Mouse (Mus musculus): Measurements from ENCODE around the gene Polr2a.

Gene Polr2a

GRCm38 (mm10) chr11:69784793-69785272 lies 26.4 kb upstream of the Polr2a start:
- no peak for DNase-seq (ENCODE audit: low read depth, low spot score)

- DNase-seq (ENCODE audit: low read depth, low spot score), result no peak
Measured at GRCm38 (mm10) chr11:69781828-69782227, 23.4 kb upstream of the Polr2a start.

- DNase-seq (ENCODE audit: low read depth, low spot score), result no peak
Measured at GRCm38 (mm10) chr11:69778985-69779384, 20.5 kb upstream of the Polr2a start.

GRCm38 (mm10) chr11:69778258-69778982 lies 20.0 kb upstream of the Polr2a start:
- no peak for DNase-seq (ENCODE audit: low read depth, low spot score)

GRCm38 (mm10) chr11:69777504-69778257 lies 19.2 kb upstream of the Polr2a start:
- no peak for DNase-seq (ENCODE audit: low read depth, low spot score)

GRCm38 (mm10) chr11:69776488-69776887 lies 18.1 kb upstream of the Polr2a start:
- DNase-seq (ENCODE audit: low read depth, low spot score), result no peak

GRCm38 (mm10) chr11:69775716-69776115 lies 17.3 kb upstream of the Polr2a start:
- no peak for DNase-seq (ENCODE audit: low read depth, low spot score)

GRCm38 (mm10) chr11:69774961-69775360 lies 16.5 kb upstream of the Polr2a start:
- DNase-seq (ENCODE audit: low read depth, low spot score), result no peak

- no peak for DNase-seq (ENCODE audit: low read depth, low spot score)
Measured at GRCm38 (mm10) chr11:69767625-69767909, 9.1 kb upstream of the Polr2a start.

- no peak for DNase-seq (ENCODE audit: low read depth, low spot score)
Measured at GRCm38 (mm10) chr11:69766872-69767624, 8.6 kb upstream of the Polr2a start.

GRCm38 (mm10) chr11:69766126-69766609 lies 7.7 kb upstream of the Polr2a start:
- DNase-seq (ENCODE audit: low read depth, low spot score), result no peak

- peak; percentile 55 for DNase-seq (ENCODE audit: low read depth, low spot score)
Measured at GRCm38 (mm10) chr11:69765221-69766125, 7.0 kb upstream of the Polr2a start, which contains the start of gene Zbtb4. Gene Zbtb4, plus strand, starts transcription at chr11:69765912.

- DNase-seq (ENCODE audit: low read depth, low spot score), result no peak
Measured at GRCm38 (mm10) chr11:69763551-69763950, 5.1 kb upstream of the Polr2a start.

- DNase-seq (ENCODE audit: low read depth, low spot score), result no peak
Measured at GRCm38 (mm10) chr11:69761868-69762267, 3.4 kb upstream of the Polr2a start, which contains the start of gene Slc35g3. Gene Slc35g3, minus strand, starts transcription at chr11:69761968.

GRCm38 (mm10) chr11:69760901-69761200 lies 2.4 kb upstream of the Polr2a start:
- no peak for DNase-seq (ENCODE audit: low read depth, low spot score)

GRCm38 (mm10) chr11:69760160-69760900 lies 1.9 kb upstream of the Polr2a start:
- DNase-seq (ENCODE audit: low read depth, low spot score), result no peak

GRCm38 (mm10) chr11:69758971-69759721 lies 709 bp upstream of the Polr2a start:
- peak; percentile 95 for DNase-seq (ENCODE audit: low read depth, low spot score)

- peak; percentile 98 for DNase-seq (ENCODE audit: low read depth, low spot score)
Measured at GRCm38 (mm10) chr11:69758090-69758456, 364 bp downstream of the Polr2a start.

GRCm38 (mm10) chr11:69757303-69758089 lies 941 bp downstream of the Polr2a start:
- DNase-seq (ENCODE audit: low read depth, low spot score), result no peak

Data from skeletal muscle tissue, adult 2 months (tissue).